Mouse (Mus musculus): ENCODE results near the gene Ptpru. TPM values are rescaled to one million over a fixed set of nuclear protein-coding genes. Genes with fewer than 3 reads are reported as not detected.

The Ptpru gene
- polyA plus RNA-seq, 1 experiment from 2014 or later, result 2.3 TPM

DNA sequence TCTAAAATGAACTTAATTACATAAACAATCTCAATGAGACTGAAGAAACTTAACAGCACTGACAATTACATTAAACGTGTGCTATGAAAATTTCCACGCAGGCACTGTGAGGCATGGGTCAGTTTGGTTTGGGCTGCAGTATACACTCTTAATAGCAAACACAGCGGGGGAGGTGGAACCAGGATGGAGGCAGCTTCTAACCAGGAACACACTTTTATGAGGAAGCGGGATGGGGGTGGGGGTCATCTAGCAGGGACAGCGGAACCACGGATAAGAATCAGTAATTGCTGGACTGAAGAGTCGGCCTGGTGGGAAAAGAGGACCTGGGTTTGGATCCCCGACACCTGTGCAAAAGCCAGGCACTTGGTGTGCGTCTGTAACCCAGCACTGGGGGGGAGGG lies 34.2 kb downstream of the Ptpru start:
- no peak overlapping the region for H3K27ac ChIP-seq (ENCODE audit: low read depth, low read length)
- no peaks in the 10 kb centered on the region for H3K9me3 ChIP-seq (ENCODE audit: control insufficient read depth)
- H3K27me3 ChIP-seq (replicated peaks; ENCODE audit: control insufficient read depth, insufficient read depth, low read length), result no peaks in the 10 kb centered on the region
- no peaks in the 10 kb centered on the region for H3K36me3 ChIP-seq (ENCODE audit: control insufficient read depth, insufficient read depth)
- no peak overlapping the region for H3K4me3 ChIP-seq (ENCODE audit: low read depth, low read length)
- no peak for ATAC-seq
- WGBS, result 65% methylated on average over 9 of the region's 9 CpGs
- H3K4me1 ChIP-seq (replicated peaks; ENCODE audit: control insufficient read depth, insufficient read depth, low read length), result no peaks in the 10 kb centered on the region
- TF ChIP-seq CTCF (IDR thresholded peaks at IDR 0.05; ENCODE audit: low read depth), result no peak
- no peak overlapping the region for H3K4me2 ChIP-seq (replicated peaks; ENCODE audit: low read depth)
- H3K9ac ChIP-seq (ENCODE audit: low read depth, low read length), result no peak overlapping the region

DNA sequence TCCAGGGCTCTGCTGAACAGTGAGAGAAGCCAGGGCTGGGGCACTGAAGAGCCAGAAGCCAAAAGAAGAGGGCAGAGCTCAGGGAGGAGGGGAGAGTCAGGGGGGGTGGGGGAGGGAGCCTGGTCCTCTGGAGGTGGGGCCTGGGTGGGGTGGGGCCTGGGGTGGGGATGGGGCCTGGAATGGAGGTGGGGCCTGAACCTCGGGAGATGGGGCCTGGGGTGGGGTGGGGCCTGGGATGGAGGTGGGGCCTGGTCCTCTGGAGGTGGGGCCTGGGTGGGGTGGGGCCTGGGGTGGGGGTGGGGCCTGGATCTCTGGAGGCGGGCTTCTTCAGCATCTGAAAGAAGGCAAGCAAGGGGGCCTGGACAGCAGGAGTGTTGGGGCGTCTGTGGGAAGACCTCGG lies 39.1 kb downstream of the Ptpru start:
- 54% methylated on average over 4 of the region's 4 CpGs for WGBS
- Histone ChIP-seq H3K4me3 (ENCODE audit: low read depth, low read length) (no peak overlapping the region), H3K4me2 (replicated peaks; ENCODE audit: low read depth) (no peak overlapping the region), H3K4me1 (replicated peaks; ENCODE audit: control insufficient read depth, insufficient read depth, low read length) (no peaks in the 10 kb centered on the region), H3K27ac (ENCODE audit: low read depth, low read length) (no peak overlapping the region), H3K9me3 (ENCODE audit: control insufficient read depth) (no peaks in the 10 kb centered on the region), H3K36me3 (ENCODE audit: control insufficient read depth, insufficient read depth) (no peaks in the 10 kb centered on the region), H3K9ac (ENCODE audit: low read depth, low read length) (no peak overlapping the region), H3K27me3 (replicated peaks; ENCODE audit: control insufficient read depth, insufficient read depth, low read length) (no peaks in the 10 kb centered on the region)
- no peak for ATAC-seq
- TF ChIP-seq CTCF (IDR thresholded peaks at IDR 0.05; ENCODE audit: low read depth), result no peak

DNA sequence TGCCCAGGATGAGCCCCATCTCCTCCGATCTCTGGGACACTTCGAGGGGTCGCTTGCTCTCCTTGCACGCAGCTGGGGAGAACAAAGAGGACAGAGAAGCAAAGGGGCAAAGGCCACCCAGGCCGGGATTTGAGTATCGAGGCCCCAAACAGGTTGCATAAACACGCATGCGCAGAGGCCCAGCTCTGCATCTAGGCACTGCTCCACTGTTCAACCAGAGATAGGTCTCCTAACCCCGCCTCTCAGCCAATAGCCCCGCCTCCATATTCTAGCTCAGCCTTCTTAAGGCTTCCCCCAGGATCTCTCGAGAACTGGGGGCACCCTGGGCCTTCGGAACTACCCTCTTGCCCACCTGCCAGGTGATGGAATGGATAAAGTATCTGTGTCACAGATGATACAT lies 40.2 kb downstream of the Ptpru start:
- H3K36me3 ChIP-seq (ENCODE audit: control insufficient read depth, insufficient read depth), result no peaks in the 10 kb centered on the region
- H3K4me3 ChIP-seq (ENCODE audit: low read depth, low read length), result no peak overlapping the region
- no peak overlapping the region for H3K27ac ChIP-seq (ENCODE audit: low read depth, low read length)
- H3K27me3 ChIP-seq (replicated peaks; ENCODE audit: control insufficient read depth, insufficient read depth, low read length), result no peaks in the 10 kb centered on the region
- WGBS, result 72% methylated on average over 12 of the region's 12 CpGs
- no peak for ATAC-seq
- no peaks in the 10 kb centered on the region for H3K4me1 ChIP-seq (replicated peaks; ENCODE audit: control insufficient read depth, insufficient read depth, low read length)
- no peaks in the 10 kb centered on the region for H3K9me3 ChIP-seq (ENCODE audit: control insufficient read depth)
- no peak for TF ChIP-seq CTCF (IDR thresholded peaks at IDR 0.05; ENCODE audit: low read depth)
- no peak overlapping the region for H3K4me2 ChIP-seq (replicated peaks; ENCODE audit: low read depth)
- no peak overlapping the region for H3K9ac ChIP-seq (ENCODE audit: low read depth, low read length)

DNA sequence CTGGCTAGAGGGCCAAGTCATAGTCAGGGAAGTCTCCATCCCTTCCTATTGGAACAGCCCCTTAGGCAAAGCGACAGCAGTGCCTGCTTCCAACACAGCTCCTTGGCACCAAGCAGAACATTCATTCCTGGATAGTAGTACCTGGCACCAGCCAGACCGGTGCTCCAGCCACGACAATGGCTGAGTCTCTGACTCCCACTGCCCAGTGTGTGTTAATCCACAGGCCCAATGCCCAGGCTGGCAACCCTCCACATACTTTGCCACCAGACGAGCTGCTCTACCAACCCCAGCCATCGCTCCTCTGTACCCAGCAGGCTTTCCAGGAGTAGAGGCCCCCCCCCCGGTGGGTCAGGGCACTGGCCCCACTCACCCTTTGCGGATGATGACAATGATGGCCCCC lies 40.6 kb downstream of the Ptpru start:
- Histone ChIP-seq H3K27me3 (replicated peaks; ENCODE audit: control insufficient read depth, insufficient read depth, low read length) (no peaks in the 10 kb centered on the region), H3K27ac (ENCODE audit: low read depth, low read length) (no peak overlapping the region), H3K4me1 (replicated peaks; ENCODE audit: control insufficient read depth, insufficient read depth, low read length) (no peaks in the 10 kb centered on the region), H3K4me2 (replicated peaks; ENCODE audit: low read depth) (no peak overlapping the region), H3K9ac (ENCODE audit: low read depth, low read length) (no peak overlapping the region), H3K9me3 (ENCODE audit: control insufficient read depth) (no peaks in the 10 kb centered on the region), H3K36me3 (ENCODE audit: control insufficient read depth, insufficient read depth) (no peaks in the 10 kb centered on the region), H3K4me3 (ENCODE audit: low read depth, low read length) (no peak overlapping the region)
- 86% methylated on average over 7 of the region's 7 CpGs for WGBS
- no peak for ATAC-seq
- no peak for TF ChIP-seq CTCF (IDR thresholded peaks at IDR 0.05; ENCODE audit: low read depth)

DNA sequence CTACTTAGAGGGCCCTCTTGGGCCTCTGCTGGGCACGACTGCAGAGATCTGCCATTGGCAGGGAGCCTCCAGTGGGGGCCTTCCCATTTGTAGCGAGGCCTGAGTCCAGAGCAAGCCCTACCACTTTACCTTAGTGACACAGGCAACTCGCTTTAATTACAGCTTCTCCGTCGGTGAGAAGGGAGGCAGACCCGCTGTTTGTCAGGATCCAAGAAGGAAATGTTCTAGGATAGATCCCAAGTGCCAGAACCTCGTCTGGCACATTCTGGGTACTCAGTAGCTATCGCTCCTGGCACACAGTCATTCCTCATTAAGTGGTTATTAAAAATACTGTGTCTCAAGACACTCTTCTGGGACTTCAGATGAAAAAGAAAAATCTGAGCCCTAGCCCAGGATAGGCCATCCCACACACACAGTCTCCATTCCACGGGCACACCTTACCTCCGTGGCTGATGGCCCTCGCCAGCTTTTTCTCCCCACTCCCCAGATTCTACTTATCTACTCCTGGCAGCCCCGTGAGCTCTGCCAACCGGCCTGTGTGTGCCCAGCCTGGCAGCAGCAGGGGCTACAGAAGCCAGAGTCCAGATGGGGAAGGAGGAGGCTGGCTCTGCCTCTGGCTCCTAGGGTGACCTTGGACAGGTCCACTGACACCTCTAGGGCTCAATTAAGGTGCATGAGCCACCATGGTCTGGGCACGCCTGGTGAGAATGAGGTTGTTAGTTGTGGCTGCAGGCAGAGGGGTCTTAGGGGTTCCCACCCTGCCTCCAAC lies 41.6 kb downstream of the Ptpru start:
- TF ChIP-seq CTCF (IDR thresholded peaks at IDR 0.05; ENCODE audit: low read depth), result no peak
- Histone ChIP-seq H3K27ac (ENCODE audit: low read depth, low read length) (no peak overlapping the region), H3K9ac (ENCODE audit: low read depth, low read length) (no peak overlapping the region), H3K9me3 (ENCODE audit: control insufficient read depth) (no peaks in the 10 kb centered on the region), H3K4me3 (ENCODE audit: low read depth, low read length) (no peak overlapping the region), H3K4me2 (replicated peaks; ENCODE audit: low read depth) (no peak overlapping the region), H3K4me1 (replicated peaks; ENCODE audit: control insufficient read depth, insufficient read depth, low read length) (no peaks in the 10 kb centered on the region), H3K36me3 (ENCODE audit: control insufficient read depth, insufficient read depth) (no peaks in the 10 kb centered on the region), H3K27me3 (replicated peaks; ENCODE audit: control insufficient read depth, insufficient read depth, low read length) (no peaks in the 10 kb centered on the region)
- 79% methylated on average over 14 of the region's 14 CpGs for WGBS
- ATAC-seq, result no peak

DNA sequence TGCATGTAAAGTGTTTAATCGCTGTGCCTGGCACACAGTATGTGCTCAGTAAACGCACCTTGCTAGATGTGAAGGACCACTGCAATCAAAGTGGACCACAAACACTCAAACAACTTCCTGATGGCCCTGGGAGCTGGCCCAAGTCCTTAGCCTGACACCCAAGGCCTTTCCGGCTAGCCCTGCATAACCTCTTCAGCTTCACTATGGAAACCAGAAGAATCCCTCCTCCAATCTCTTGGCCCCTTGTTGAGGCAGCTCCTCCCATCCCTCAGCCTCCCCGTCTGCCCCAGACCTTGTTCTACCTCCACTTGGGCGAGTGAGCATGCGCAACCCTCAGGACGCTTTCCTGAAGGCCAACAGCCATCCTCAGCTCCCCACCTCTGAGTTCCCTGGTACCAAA lies 51.3 kb downstream of the Ptpru start:
- Histone ChIP-seq H3K4me2 (replicated peaks; ENCODE audit: low read depth) (no peak overlapping the region), H3K36me3 (ENCODE audit: control insufficient read depth, insufficient read depth) (no peaks in the 10 kb centered on the region), H3K9ac (ENCODE audit: low read depth, low read length) (no peak overlapping the region), H3K9me3 (ENCODE audit: control insufficient read depth) (no peaks in the 10 kb centered on the region), H3K27me3 (replicated peaks; ENCODE audit: control insufficient read depth, insufficient read depth, low read length) (no peaks in the 10 kb centered on the region), H3K4me1 (replicated peaks; ENCODE audit: control insufficient read depth, insufficient read depth, low read length) (no peaks in the 10 kb centered on the region; the same call in 1 of the 2 replicates), H3K4me3 (ENCODE audit: low read depth, low read length) (no peak overlapping the region), H3K27ac (ENCODE audit: low read depth, low read length) (no peak overlapping the region)
- WGBS, result 84% methylated on average over 7 of the region's 7 CpGs
- ATAC-seq, result no peak
- TF ChIP-seq CTCF (IDR thresholded peaks at IDR 0.05; ENCODE audit: low read depth), result no peak
